Mouse (Mus musculus) brain, embryonic 14.5 days (tissue): ENCODE measurements at regions not wholly inside any gene's neighbourhood (a gene's known extent, or its start where the extent isn't known, plus 50 kb on each side); places are given as distances from the start of the nearest gene placed in this dataset.

Experiments
- CTCF ChIP-seq: fragments of 200-500 bp; IDR thresholded peaks from 2 replicates; pipeline ENCODE4 v1.5.1; 2012; ENCODE audit warnings: inconsistent platforms, mild to moderate bottlenecking, moderate library complexity, borderline replicate concordance; ENCODE audit not compliant: insufficient read depth, insufficient read length; ENCODE audit errors: extremely low read depth
- POLR2A ChIP-seq: fragments of 200-500 bp; IDR thresholded peaks from 2 replicates; pipeline ENCODE4 v1.6.1; 2012; ENCODE audit warnings: mild to moderate bottlenecking, inconsistent platforms, borderline replicate concordance; ENCODE audit not compliant: poor library complexity, insufficient read depth, insufficient read length, severe bottlenecking; ENCODE audit errors: extremely low read depth

- no peak for TF ChIP-seq CTCF
- TF ChIP-seq POLR2A: no peak
Measured at GRCm38 (mm10) chr5:118875096-118875637, 314.7 kb downstream of the Med13l start.
